ENCODE assay signal across 8 mouse cellular contexts in the genomic region with DNA sequence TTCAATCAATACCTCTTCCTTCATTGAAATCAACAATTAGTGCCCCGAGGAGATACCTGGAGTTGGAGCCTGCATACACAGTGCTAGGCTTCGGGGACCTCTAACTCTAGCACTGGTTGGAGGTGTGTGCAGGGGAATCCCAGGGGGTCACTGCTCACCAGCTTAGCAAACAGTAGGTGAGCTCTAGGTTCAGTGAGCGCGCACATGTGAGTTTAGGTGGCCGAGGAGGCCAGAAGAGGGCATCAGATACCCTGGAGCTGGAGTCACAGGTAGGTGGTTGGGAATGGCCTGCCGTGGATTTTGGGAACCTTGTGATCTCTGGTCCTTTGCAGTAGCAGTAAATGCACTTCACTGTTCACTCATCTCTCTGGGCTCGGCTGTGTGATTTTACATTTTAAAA. TPM values are rescaled to one million over a fixed set of nuclear protein-coding genes. Genes with fewer than 3 reads are reported as not detected.
DNase-seq lines count a peak whose midpoint lies in the region; ATAC-seq and TF ChIP-seq lines count a peak whose summit lies in the region.

No protein-coding gene starts in this region.

- no peaks in the 10 kb centered on the region for H3K27me3 ChIP-seq in midbrain, embryonic 13.5 days
- H3K27me3 ChIP-seq in midbrain, postnatal 0 days (ENCODE audit: insufficient read depth, low read length) = no peaks in the 10 kb centered on the region
- H3K27me3 ChIP-seq in kidney, embryonic 14.5 days (ENCODE audit: control insufficient read depth, insufficient read depth, low read length) = no peaks in the 10 kb centered on the region

- no peak for TF ChIP-seq CTCF in midbrain, postnatal 0 days (IDR thresholded peaks at IDR 0.05)

- peaks cover 32% of the 10 kb centered on the region for H3K4me1 ChIP-seq in midbrain, embryonic 13.5 days (replicated peaks)
- peaks cover 9% of the 10 kb centered on the region for H3K4me1 ChIP-seq in midbrain, postnatal 0 days (ENCODE audit: insufficient read depth, low read length)
- peaks cover 16% of the 10 kb centered on the region for H3K4me1 ChIP-seq in kidney, embryonic 14.5 days (ENCODE audit: control insufficient read depth, insufficient read depth, low read length)

- no peak for ATAC-seq in CD4-positive, CD25-positive, alpha-beta regulatory T cell, adult 4 months
- ATAC-seq in midbrain, embryonic 13.5 days = no peak
- ATAC-seq in midbrain, postnatal 0 days (ENCODE audit: low FRiP score) = no peak
- ATAC-seq in kidney, embryonic 14.5 days (ENCODE audit: low FRiP score, low TSS enrichment) = no peak

- peak; percentile 46 for DNase-seq in CD4-positive, CD25-positive, alpha-beta regulatory T cell, adult 2 months (ENCODE audit: low read depth, low spot score)
- no peak for DNase-seq in midbrain, postnatal 0 days (ENCODE audit: low spot score)
- peak; percentile 26 for DNase-seq in naive thymus-derived CD4-positive, alpha-beta T cell, adult 2 months (ENCODE audit: low read depth)
- DNase-seq in gastrocnemius, adult 18-20 months (ENCODE audit: low spot score) = no peak
- no peak for DNase-seq in urinary bladder, postnatal 36 days (ENCODE audit: low spot score in 2 of 2)

- no peaks in the 10 kb centered on the region for H3K9me3 ChIP-seq in midbrain, embryonic 13.5 days
- no peaks in the 10 kb centered on the region for H3K9me3 ChIP-seq in midbrain, postnatal 0 days (ENCODE audit: low read length)
- H3K9me3 ChIP-seq in kidney, embryonic 14.5 days (ENCODE audit: control insufficient read depth, low read length) = no peaks in the 10 kb centered on the region

- 91% methylated on average over 7 of the region's 7 CpGs for WGBS in midbrain, embryonic 13.5 days
- 80% methylated on average over 7 of the region's 7 CpGs for WGBS in midbrain, postnatal 0 days
- WGBS in kidney, embryonic 14.5 days = 81% methylated on average over 7 of the region's 7 CpGs

- H3K9ac ChIP-seq in midbrain, embryonic 13.5 days (replicated peaks) = no peak overlapping the region
- H3K9ac ChIP-seq in midbrain, postnatal 0 days (replicated peaks; ENCODE audit: low read length, poor library complexity, severe bottlenecking) = no peak overlapping the region
- H3K9ac ChIP-seq in kidney, embryonic 14.5 days (ENCODE audit: low read depth, low read length) = no peak overlapping the region

- no peak overlapping the region for H3K4me3 ChIP-seq in midbrain, embryonic 13.5 days (replicated peaks)
- no peak overlapping the region for H3K4me3 ChIP-seq in midbrain, postnatal 0 days (ENCODE audit: low read depth, low read length)
- no peak overlapping the region; the same call in 1 of the 2 replicates for H3K4me3 ChIP-seq in kidney, embryonic 14.5 days (ENCODE audit: low read length)

- peak overlapping the region; percentile 75; the same call in 1 of the 2 replicates for H3K4me2 ChIP-seq in midbrain, embryonic 13.5 days (replicated peaks)
- H3K4me2 ChIP-seq in midbrain, postnatal 0 days (ENCODE audit: low read depth, low read length, poor library complexity, severe bottlenecking) = no peak overlapping the region
- peak overlapping the region; percentile 65; the same call in 1 of the 2 replicates for H3K4me2 ChIP-seq in kidney, embryonic 14.5 days (replicated peaks; ENCODE audit: low read depth, low read length)

- no peak overlapping the region for H3K27ac ChIP-seq in midbrain, embryonic 13.5 days
- H3K27ac ChIP-seq in midbrain, postnatal 0 days (ENCODE audit: low read depth, low read length) = no peak overlapping the region
- H3K27ac ChIP-seq in kidney, embryonic 14.5 days (ENCODE audit: low read depth, low read length) = no peak overlapping the region

- H3K36me3 ChIP-seq in midbrain, embryonic 13.5 days = peaks cover 8% of the 10 kb centered on the region; the same call in 1 of the 2 replicates
- H3K36me3 ChIP-seq in midbrain, postnatal 0 days (ENCODE audit: insufficient read depth, low read length) = no peaks in the 10 kb centered on the region; the same call in 1 of the 2 replicates
- H3K36me3 ChIP-seq in kidney, embryonic 14.5 days (ENCODE audit: control insufficient read depth, insufficient read depth, low read length) = 0 out of 2 replicates have a peak, but pooled peaks cover 3% of the 10 kb centered on the region

RNA-seq across cellular contexts. Expression of a gene that starts 37.3 kb away (rescaled TPM):
- polyA plus RNA-seq in CD4-positive, CD25-positive, alpha-beta regulatory T cell, adult 4 months (2017; shearing (Covaris generic)) = 10 to 100 TPM; 28.9 to 38.7 TPM
- 38.4 and 40.0 TPM in 2 replicates for polyA plus RNA-seq in midbrain, embryonic 13.5 days (2015; fragmentation: Nextera tagmentation; extraction: Ambion mirVana)
- 21.6 and 36.1 TPM in 2 replicates for total RNA-seq in midbrain, postnatal 0 days (2014; rRNA removed)
- 24.7 and 34.2 TPM in 2 replicates for polyA plus RNA-seq in midbrain, postnatal 0 days (2015; fragmentation: Nextera tagmentation; extraction: Ambion mirVana)
- polyA plus RNA-seq in kidney, embryonic 14.5 days (2014; fragmentation: Nextera tagmentation; extraction: Ambion mirVana) = 51.1 and 70.6 TPM in 2 replicates
- 100 to 1,000 TPM; 104 to 118 TPM for total RNA-seq in gastrocnemius, adult 18-20 months (2021)

Comparison
In these comparisons a context has a peak if more than half of its experiments do, and no peak if none do; other contexts are left out.
1. DNase-seq: peak in CD4-positive, CD25-positive, alpha-beta regulatory T cell, adult 2 months (single experiment) and naive thymus-derived CD4-positive, alpha-beta T cell, adult 2 months (single experiment); none in midbrain, postnatal 0 days (single experiment), gastrocnemius, adult 18-20 months (single experiment) and urinary bladder, postnatal 36 days (0 of 2).